Mouse (Mus musculus) liver, embryonic 14.5 days (tissue): ENCODE results near the gene Trim41. TPM values are rescaled to one million over a fixed set of nuclear protein-coding genes. Genes with fewer than 3 reads are reported as not detected.

Experiments used
- ATAC-seq: fragments of 200-750 bp; cut with Nextera tagmentation; 2 replicates; pipeline ENCODE4 v1.8.0; 2017; ENCODE audit warnings: moderate number of reproducible peaks, mild to moderate bottlenecking, moderate library complexity; ENCODE audit not compliant: insufficient read depth
- DNase-seq, 3 experiments: peaks; one replicate each; pipeline ENCODE4 v3.0.0-alpha.2; 2012 to 2013; ENCODE audit warnings: low read depth in 3 of 3, low spot score in 3 of 3
- H3K27ac ChIP-seq: fragments of 300-500 bp; sonication (generic); 2 replicates; pipeline ENCODE4 v1.5.1; 2014; ENCODE audit warnings: moderate library complexity, mild to moderate bottlenecking, control low read depth, inconsistent platforms
- H3K27me3 ChIP-seq: fragments of 300-500 bp; sonication (generic); 2 replicates; pipeline ENCODE4 v1.6.1; 2014; ENCODE audit warnings: mild to moderate bottlenecking, low read length, moderate library complexity; ENCODE audit not compliant: control insufficient read depth, insufficient read depth
- H3K36me3 ChIP-seq: fragments of 300-500 bp; sonication (generic); replicated peaks from 2 replicates; pipeline ENCODE4 v1.6.1; 2014; ENCODE audit warnings: low read depth; ENCODE audit not compliant: control insufficient read depth, insufficient read depth
- H3K4me1 ChIP-seq, 2 experiments: fragments of 200-500 bp in 1 of 2; fragments of 300-500 bp in 1 of 2; sonication (generic) in 1 of 2; replicated peaks; 2 replicates each; pipeline ENCODE4 v1.6.1; 2012 to 2014; ENCODE audit warnings: antibody characterized with exemption in 1 of 2, inconsistent platforms in 1 of 2, low read length in 1 of 2; ENCODE audit not compliant: control insufficient read depth in 2 of 2, insufficient read depth in 2 of 2
- H3K4me2 ChIP-seq: fragments of 300-500 bp; sonication (generic); 2 replicates; pipeline ENCODE4 v1.6.1; 2014; ENCODE audit warnings: low read depth, mild to moderate bottlenecking, control low read depth, moderate library complexity
- H3K4me3 ChIP-seq, 2 experiments: fragments of 200-500 bp in 1 of 2; fragments of 300-500 bp in 1 of 2; sonication (generic) in 1 of 2; 2 replicates each; pipeline ENCODE4 v1.5.1; 2012 to 2014; ENCODE audit warnings: low read depth in 2 of 2, low read length in 2 of 2, mild to moderate bottlenecking in 2 of 2, control low read depth in 1 of 2, inconsistent platforms in 1 of 2, moderate library complexity in 1 of 2; ENCODE audit not compliant: insufficient read depth in 1 of 2
- H3K9ac ChIP-seq: fragments of 300-500 bp; sonication (generic); replicated peaks from 2 replicates; pipeline ENCODE4 v1.6.1; 2014; ENCODE audit warnings: mild to moderate bottlenecking, control low read depth, moderate library complexity
- H3K9me3 ChIP-seq: fragments of 300-500 bp; sonication (generic); 2 replicates; pipeline ENCODE4 v1.6.1; 2016; ENCODE audit warnings: low read length, mixed read lengths; ENCODE audit not compliant: control insufficient read depth
- CTCF ChIP-seq: IDR thresholded peaks from 2 replicates; pipeline ENCODE4 v1.5.1; 2016; ENCODE audit warnings: antibody characterized with exemption, low read depth, control low read depth
- EP300 ChIP-seq: IDR thresholded peaks from 2 replicates; pipeline ENCODE4 v1.6.1; 2016; ENCODE audit warnings: antibody characterized with exemption, low read depth
- WGBS: fragments of 180-500 bp; shearing (Covaris S2); extraction: QIAGEN DNeasy Blood & Tissue Kit; methylation state at CpG from one replicate; pipeline ENCODE4 v1.1.7; 2014; ENCODE audit not compliant: insufficient replicate concordance; 5-methylcytosine and 5-hydroxymethylcytosine counted together
- polyA plus RNA-seq, 2 experiments: library from polyadenylated mRNA; depleted of rRNA in 1 of 2; stranded (reverse) in 1 of 2; unstranded in 1 of 2; fragments of >200 nt; fragmentation: Nextera tagmentation in 1 of 2; extraction: Ambion mirVana in 1 of 2; gene quantifications; 2 replicates each; pipeline versions ENCODE4 v1.2.1 to v1.2.3; 2012 to 2014

The Trim41 gene
- polyA plus RNA-seq, 2 experiments: 1.0 to 9.2 TPM

DNA sequence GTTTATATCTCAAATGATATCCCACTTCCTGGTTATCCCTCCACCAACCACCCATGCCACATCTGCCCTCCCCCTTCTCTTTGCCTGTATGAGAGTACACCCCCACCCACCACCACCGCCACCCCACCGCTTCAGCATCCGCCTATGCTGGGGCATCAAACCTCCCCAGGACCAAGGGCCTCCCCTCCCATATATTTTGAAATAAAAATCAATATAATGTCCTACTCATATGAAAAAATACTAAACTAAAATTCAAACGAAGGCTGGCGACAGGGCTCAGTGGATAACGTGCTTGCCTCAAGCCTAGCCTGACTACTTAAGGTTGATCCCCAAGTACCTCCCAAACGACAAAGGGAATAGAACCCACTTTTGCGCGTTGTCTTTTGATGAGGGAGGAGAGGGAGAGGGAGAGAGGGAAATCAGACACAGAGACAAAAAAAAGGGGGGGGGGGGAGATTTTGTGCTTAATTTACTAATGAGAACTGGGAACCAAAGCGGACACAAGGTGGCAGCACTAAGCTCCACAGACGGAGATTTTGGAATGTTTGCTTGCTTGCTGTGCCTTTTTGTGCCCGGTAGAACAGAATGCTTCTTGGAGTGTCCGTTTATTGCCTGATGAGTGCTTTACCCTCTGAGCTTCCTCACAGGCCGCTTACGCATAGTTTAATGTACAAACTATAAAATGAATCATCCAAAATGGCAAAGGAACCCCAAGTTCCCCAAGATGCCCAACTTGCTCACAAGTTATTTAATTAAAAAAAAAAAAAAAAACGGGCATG, 28.7 kb downstream of the Trim41 start:
- peak overlapping the region; percentile 51 to 61 for H3K4me3 ChIP-seq
- WGBS: 6% methylated on average over 16 of the region's 16 CpGs
- H3K9ac ChIP-seq: peak overlapping the region; percentile 23; the same call in 1 of the 2 replicates
- peak; percentile 65 to 74 (median 68) for DNase-seq
- H3K36me3 ChIP-seq: no peaks in the 10 kb centered on the region
- no peaks in the 10 kb centered on the region for H3K9me3 ChIP-seq
- H3K27ac ChIP-seq: no peak overlapping the region
- H3K27me3 ChIP-seq: no peaks in the 10 kb centered on the region
- H3K4me2 ChIP-seq: peak overlapping the region; percentile 77
- TF ChIP-seq CTCF: peak; percentile 75
- no peak for TF ChIP-seq EP300
- peaks cover 0 to 13% of the 10 kb centered on the region in 2 experiments; a peak in 2 of 4 replicates for H3K4me1 ChIP-seq
- peak; percentile 53; the same call in 1 of the 2 replicates for ATAC-seq

DNA sequence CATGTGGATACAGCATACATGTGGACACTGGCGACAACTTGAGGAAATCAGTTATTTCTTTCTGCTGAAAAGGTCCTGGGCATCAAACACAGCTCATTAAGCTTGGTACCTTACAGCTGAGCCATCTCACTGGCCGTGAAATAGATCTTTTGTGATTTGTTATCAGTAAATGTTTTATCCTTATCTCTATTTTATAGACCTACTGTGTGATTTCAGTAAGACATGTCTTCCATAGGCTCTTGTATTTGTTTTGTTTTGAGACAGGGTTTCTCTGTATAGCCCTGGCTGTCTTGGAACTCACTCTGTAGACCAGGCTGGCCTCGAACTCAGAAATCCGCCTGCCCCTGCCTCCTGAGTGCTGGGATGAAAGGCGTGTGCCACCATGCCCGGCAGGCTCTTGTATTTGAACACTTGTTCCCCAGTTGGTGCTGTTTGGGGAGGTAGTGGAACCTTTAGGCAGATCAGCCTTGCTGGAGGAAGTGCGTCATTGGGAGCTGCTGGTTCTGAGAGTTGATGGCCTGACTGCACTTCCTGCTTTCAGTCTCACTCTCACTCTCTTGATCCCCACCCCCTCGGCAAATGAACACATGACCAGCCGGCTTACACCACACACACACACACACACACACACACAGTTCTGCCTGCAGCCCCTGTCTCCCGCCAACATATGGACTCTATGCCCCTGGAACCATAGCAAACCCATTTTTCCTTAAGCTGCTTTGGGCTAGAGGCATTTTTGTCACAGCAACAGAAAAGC, 29.5 kb downstream of the Trim41 start:
- no peak for TF ChIP-seq EP300
- TF ChIP-seq CTCF: no peak
- Histone ChIP-seq H3K27ac (no peak overlapping the region), H3K9ac (no peak overlapping the region), H3K4me2 (peak overlapping the region; percentile 77), H3K27me3 (no peaks in the 10 kb centered on the region), H3K4me3 (peak overlapping the region; percentile 31 to 51; a peak in 3 of 4 replicates), H3K4me1 (peaks cover 0 to 13% of the 10 kb centered on the region in 2 experiments; a peak in 2 of 4 replicates), H3K9me3 (no peaks in the 10 kb centered on the region), H3K36me3 (no peaks in the 10 kb centered on the region)
- WGBS: 33% methylated on average over 10 of the region's 10 CpGs
- no peak for DNase-seq
- ATAC-seq: peak; percentile 71

GRCm38 (mm10) chr11:48782243-48782642, 34.9 kb downstream of the Trim41 start:
- Histone ChIP-seq H3K4me1 (no peaks in the 10 kb centered on the region), H3K9ac (no peak overlapping the region), H3K4me3 (no peak overlapping the region), H3K4me2 (no peak overlapping the region), H3K9me3 (no peaks in the 10 kb centered on the region), H3K27me3 (no peaks in the 10 kb centered on the region), H3K27ac (no peak overlapping the region), H3K36me3 (no peaks in the 10 kb centered on the region)
- TF ChIP-seq CTCF (peak; percentile 23; the same call in 1 of the 2 replicates), EP300 (no peak)
- WGBS: 70% methylated on average over 4 of the region's 4 CpGs
- DNase-seq (no peak), ATAC-seq (no peak)

- H3K9me3 ChIP-seq: no peaks in the 10 kb centered on the region
- H3K36me3 ChIP-seq: no peaks in the 10 kb centered on the region
- TF ChIP-seq CTCF: peak; percentile 67
- TF ChIP-seq EP300: no peak
- H3K9ac ChIP-seq: no peak overlapping the region
- no peak overlapping the region for H3K27ac ChIP-seq
- ATAC-seq (no peak), DNase-seq (no peak)
- H3K4me3 ChIP-seq: no peak overlapping the region
- WGBS: 32% methylated on average over 7 of the region's 7 CpGs
- no peak overlapping the region for H3K4me2 ChIP-seq
- H3K27me3 ChIP-seq: no peaks in the 10 kb centered on the region
- H3K4me1 ChIP-seq: no peaks in the 10 kb centered on the region
These were observed 37.7 kb downstream of the Trim41 start for GRCm38 (mm10) chr11:48779450-48779849.

- DNase-seq (no peak), ATAC-seq (no peak)
- no peak overlapping the region for H3K4me3 ChIP-seq
- H3K27ac ChIP-seq: no peak overlapping the region
- no peak overlapping the region for H3K9ac ChIP-seq
- H3K9me3 ChIP-seq: no peaks in the 10 kb centered on the region
- no peak overlapping the region for H3K4me2 ChIP-seq
- H3K4me1 ChIP-seq: no peaks in the 10 kb centered on the region; a peak in 1 of 4 replicates
- no peaks in the 10 kb centered on the region for H3K27me3 ChIP-seq
- TF ChIP-seq EP300 (no peak), CTCF (no peak)
- 68% methylated on average over 9 of the region's 9 CpGs for WGBS
- no peaks in the 10 kb centered on the region for H3K36me3 ChIP-seq
These were observed 39.9 kb downstream of the Trim41 start for GRCm38 (mm10) chr11:48777303-48777702.
